Mouse (Mus musculus): ENCODE measurements around the gene Ccnd3. TPM values are rescaled to one million over a fixed set of nuclear protein-coding genes. Genes with fewer than 3 reads are reported as not detected.

Gene Ccnd3
- polyA plus RNA-seq, 1 experiment: 148 TPM

DNA sequence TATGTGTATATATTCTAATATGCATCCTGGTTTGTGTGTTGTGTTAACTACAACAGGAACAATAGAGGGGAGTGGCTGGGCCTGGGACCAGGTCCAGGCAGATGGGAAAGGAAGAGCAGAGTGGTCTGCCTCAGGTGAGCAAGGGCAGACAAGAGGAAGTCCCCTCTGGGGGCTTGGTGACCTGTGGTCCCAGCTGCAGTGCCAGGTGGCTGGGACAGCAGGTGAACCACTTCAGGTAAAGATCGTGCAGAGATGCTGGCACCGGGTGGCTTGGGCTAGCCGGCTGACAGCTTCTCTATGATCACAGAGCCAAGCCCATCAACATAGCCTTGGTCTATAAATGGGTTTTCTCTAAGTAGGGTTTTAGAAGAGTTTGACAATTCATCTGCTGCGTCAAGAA lies 34.7 kb upstream of the Ccnd3 start:
- TF ChIP-seq CTCF (conservative IDR thresholded peaks at IDR 0.05; ENCODE audit: insufficient read depth, insufficient read length, low read depth, low read length) (no peak), POLR2A (IDR thresholded peaks at IDR 0.05; ENCODE audit: low read depth, low read length) (no peak)
- Histone ChIP-seq H3K27me3 (replicated peaks; ENCODE audit: control insufficient read depth, insufficient read depth, low read length) (no peaks in the 10 kb centered on the region), H3K36me3 (ENCODE audit: control insufficient read depth, insufficient read depth, low read length) (no peaks in the 10 kb centered on the region), H3K4me1 (ENCODE audit: control insufficient read depth, insufficient read depth, low read length) (no peaks in the 10 kb centered on the region), H3K27ac (ENCODE audit: insufficient read depth, low read depth, low read length) (no peak overlapping the region), H3K4me3 (ENCODE audit: insufficient read depth, low read depth, low read length) (no peak overlapping the region)
- 88% methylated on average over 4 of the region's 4 CpGs for WGBS
- no peak for DNase-seq

DNA sequence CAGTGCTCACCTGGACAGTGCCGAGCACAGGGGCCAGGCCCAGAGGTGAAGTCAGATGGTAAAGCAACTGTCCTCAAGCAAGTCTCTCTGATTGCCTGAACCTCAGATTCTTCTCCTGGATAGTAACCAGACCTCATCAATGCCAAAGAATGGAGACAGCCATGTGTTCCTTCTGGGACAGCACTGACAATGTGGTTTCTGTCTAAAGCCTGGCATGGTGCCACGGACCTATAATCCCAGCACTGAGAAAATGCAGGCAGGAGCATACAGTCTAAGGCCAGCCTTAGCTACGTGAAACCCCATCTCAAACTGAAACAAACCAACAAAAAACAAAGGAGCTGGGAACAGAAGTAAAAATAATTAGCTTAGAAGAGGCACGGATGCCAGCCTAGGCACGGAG lies 34.2 kb upstream of the Ccnd3 start:
- no peak for DNase-seq
- H3K36me3 ChIP-seq (ENCODE audit: control insufficient read depth, insufficient read depth, low read length): no peaks in the 10 kb centered on the region
- WGBS: 82% methylated on average over 5 of the region's 5 CpGs
- TF ChIP-seq POLR2A (IDR thresholded peaks at IDR 0.05; ENCODE audit: low read depth, low read length) (no peak), CTCF (conservative IDR thresholded peaks at IDR 0.05; ENCODE audit: insufficient read depth, insufficient read length, low read depth, low read length) (no peak)
- H3K4me3 ChIP-seq (ENCODE audit: insufficient read depth, low read depth, low read length): no peak overlapping the region
- H3K4me1 ChIP-seq (ENCODE audit: control insufficient read depth, insufficient read depth, low read length): no peaks in the 10 kb centered on the region; the same call in 1 of the 2 replicates
- no peak overlapping the region for H3K27ac ChIP-seq (ENCODE audit: insufficient read depth, low read depth, low read length)
- H3K27me3 ChIP-seq (replicated peaks; ENCODE audit: control insufficient read depth, insufficient read depth, low read length): no peaks in the 10 kb centered on the region

DNA sequence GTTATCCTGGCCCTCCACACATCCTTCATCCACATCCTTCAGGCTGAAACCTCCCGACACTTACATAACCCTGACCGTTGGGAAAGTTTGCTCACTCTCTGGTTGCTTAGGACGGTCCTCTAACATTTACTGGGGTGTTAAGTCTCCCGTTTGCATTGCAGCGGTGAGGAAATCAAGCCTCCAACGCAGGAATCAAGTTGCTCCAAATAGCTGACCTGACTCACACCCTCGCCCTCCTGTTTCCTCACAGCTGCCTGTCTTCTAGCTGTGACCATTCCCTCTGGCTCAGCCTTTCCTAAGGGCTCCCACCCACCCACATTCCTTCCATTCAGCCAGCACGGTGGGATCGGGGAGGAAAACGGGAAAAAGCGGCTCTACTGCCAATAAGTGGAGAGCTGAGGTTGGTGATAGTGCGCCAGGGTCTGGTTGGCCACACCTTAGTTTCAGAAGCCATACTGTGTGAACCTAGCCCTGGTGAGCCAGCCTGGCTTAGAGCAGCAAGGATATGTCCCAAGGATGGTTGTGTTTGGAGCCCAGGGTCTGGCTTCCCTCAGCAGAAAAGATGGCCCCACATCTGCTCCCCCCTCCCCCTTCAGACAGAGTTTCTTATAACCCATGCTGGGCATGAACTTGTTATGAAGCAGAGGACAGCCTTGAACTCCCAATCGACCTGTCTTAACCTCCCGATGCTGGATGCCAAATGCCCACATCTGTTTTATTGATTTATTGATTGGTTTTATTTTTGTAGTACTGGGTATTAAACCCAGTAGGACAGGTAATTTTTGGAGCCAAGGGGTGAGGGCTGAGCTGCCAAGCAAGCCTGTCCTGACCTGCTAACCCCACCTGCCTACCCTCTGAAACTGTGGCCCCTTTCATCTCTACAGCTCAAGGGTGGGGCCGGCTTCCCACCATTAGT lies 32.2 kb upstream of the Ccnd3 start:
- H3K4me3 ChIP-seq (ENCODE audit: insufficient read depth, low read depth, low read length): no peak overlapping the region
- H3K27me3 ChIP-seq (replicated peaks; ENCODE audit: control insufficient read depth, insufficient read depth, low read length): no peaks in the 10 kb centered on the region
- H3K4me1 ChIP-seq (ENCODE audit: control insufficient read depth, insufficient read depth, low read length): no peaks in the 10 kb centered on the region; the same call in 1 of the 2 replicates
- WGBS: 39% methylated on average over 15 of the region's 15 CpGs
- H3K27ac ChIP-seq (ENCODE audit: insufficient read depth, low read depth, low read length): no peak overlapping the region
- TF ChIP-seq CTCF (conservative IDR thresholded peaks at IDR 0.05; ENCODE audit: insufficient read depth, insufficient read length, low read depth, low read length) (no peak), POLR2A (IDR thresholded peaks at IDR 0.05; ENCODE audit: low read depth, low read length) (no peak)
- no peaks in the 10 kb centered on the region for H3K36me3 ChIP-seq (ENCODE audit: control insufficient read depth, insufficient read depth, low read length)
- DNase-seq: no peak

DNA sequence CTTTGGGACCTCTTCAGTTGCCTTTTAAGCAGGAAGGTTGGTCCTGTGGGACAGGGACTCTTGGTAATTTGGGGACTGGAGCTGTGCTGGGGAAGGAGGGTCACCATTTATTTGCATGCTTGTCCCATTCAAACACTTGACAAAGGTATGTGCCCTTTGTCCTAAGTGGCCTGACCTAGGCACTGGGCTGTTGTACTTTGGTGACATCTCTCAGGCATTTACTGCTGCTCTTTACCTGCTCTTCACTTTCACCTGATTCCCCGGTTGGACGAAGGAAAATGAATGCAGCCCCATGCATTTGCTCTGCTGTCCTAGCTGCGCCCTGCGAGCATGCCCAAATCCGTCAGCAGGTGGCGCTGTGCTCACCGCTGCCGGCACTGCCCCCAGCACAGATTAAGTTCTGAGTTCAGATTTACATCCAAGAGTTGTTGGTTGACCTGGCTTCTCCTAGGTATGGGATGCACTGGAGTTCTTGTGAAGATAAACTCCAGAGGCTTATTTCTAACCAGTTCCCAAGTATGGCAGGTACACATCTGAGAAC lies 31.3 kb upstream of the Ccnd3 start:
- WGBS: 17% methylated on average over 8 of the region's 8 CpGs
- H3K27ac ChIP-seq (ENCODE audit: insufficient read depth, low read depth, low read length): no peak overlapping the region

DNA sequence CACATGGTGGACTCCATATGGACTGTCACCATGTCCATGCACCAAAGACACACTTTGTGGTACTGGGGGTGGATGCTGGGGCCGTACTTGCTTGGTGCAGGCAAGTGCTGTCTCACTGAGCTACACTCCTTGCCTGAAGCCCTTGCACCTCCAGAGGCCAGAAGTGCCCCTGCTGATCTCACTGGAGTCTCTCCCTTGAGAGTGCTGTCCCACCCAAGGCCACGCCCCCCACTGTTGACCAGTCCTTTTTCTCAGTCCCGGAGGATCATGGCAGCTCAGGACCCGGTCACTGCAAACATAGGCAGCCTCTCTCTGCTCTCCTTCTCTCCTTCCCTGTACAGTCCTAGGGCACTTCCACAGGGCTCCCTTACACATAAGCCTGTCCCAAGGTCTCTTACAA lies 30.6 kb upstream of the Ccnd3 start:
- no peaks in the 10 kb centered on the region for H3K36me3 ChIP-seq (ENCODE audit: control insufficient read depth, insufficient read depth, low read length)
- H3K27me3 ChIP-seq (replicated peaks; ENCODE audit: control insufficient read depth, insufficient read depth, low read length): no peaks in the 10 kb centered on the region
- H3K4me1 ChIP-seq (ENCODE audit: control insufficient read depth, insufficient read depth, low read length): no peaks in the 10 kb centered on the region; the same call in 1 of the 2 replicates
- DNase-seq: no peak
- 79% methylated on average over 4 of the region's 4 CpGs for WGBS
- TF ChIP-seq CTCF (conservative IDR thresholded peaks at IDR 0.05; ENCODE audit: insufficient read depth, insufficient read length, low read depth, low read length) (no peak), POLR2A (IDR thresholded peaks at IDR 0.05; ENCODE audit: low read depth, low read length) (no peak)
- no peak overlapping the region for H3K4me3 ChIP-seq (ENCODE audit: insufficient read depth, low read depth, low read length)
- H3K27ac ChIP-seq (ENCODE audit: insufficient read depth, low read depth, low read length): no peak overlapping the region

More for the DNA sequence above, 31.3 kb upstream of the Ccnd3 start:
- TF ChIP-seq CTCF (conservative IDR thresholded peaks at IDR 0.05; ENCODE audit: insufficient read depth, insufficient read length, low read depth, low read length): peak; percentile 95
- TF ChIP-seq POLR2A (IDR thresholded peaks at IDR 0.05; ENCODE audit: low read depth, low read length): no peak
- H3K36me3 ChIP-seq (ENCODE audit: control insufficient read depth, insufficient read depth, low read length): no peaks in the 10 kb centered on the region
- no peaks in the 10 kb centered on the region; the same call in 1 of the 2 replicates for H3K4me1 ChIP-seq (ENCODE audit: control insufficient read depth, insufficient read depth, low read length)
- peak; percentile 54 for DNase-seq
- no peaks in the 10 kb centered on the region for H3K27me3 ChIP-seq (replicated peaks; ENCODE audit: control insufficient read depth, insufficient read depth, low read length)
- H3K4me3 ChIP-seq (ENCODE audit: insufficient read depth, low read depth, low read length): no peak overlapping the region

DNA sequence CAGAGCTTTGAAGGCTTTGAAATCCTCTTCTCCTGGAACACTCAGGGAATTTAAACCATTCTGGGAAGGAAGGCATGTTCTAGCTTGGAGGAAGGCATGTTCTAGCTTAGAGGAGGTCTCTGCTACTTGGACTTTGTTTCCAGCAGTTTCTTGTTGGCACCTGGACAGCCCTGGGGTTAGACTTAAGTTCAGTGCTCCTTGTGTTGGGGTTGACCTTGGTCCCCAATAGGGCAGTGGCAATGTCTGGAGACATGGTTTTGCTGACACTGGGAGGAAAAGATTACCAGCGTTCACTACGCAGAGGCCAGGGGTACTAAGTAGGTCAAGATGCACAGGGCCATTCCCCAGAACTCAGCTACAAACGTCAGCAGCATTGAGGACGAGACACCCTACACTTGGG lies 29.7 kb upstream of the Ccnd3 start:
- 69% methylated on average over 4 of the region's 4 CpGs for WGBS
- peak; percentile 89 for DNase-seq
- H3K4me3 ChIP-seq (ENCODE audit: insufficient read depth, low read depth, low read length): no peak overlapping the region
- H3K27ac ChIP-seq (ENCODE audit: insufficient read depth, low read depth, low read length): no peak overlapping the region
- peaks cover under 1% of the 10 kb centered on the region for H3K4me1 ChIP-seq (ENCODE audit: control insufficient read depth, insufficient read depth, low read length)
- H3K27me3 ChIP-seq (replicated peaks; ENCODE audit: control insufficient read depth, insufficient read depth, low read length): no peaks in the 10 kb centered on the region
- H3K36me3 ChIP-seq (ENCODE audit: control insufficient read depth, insufficient read depth, low read length): no peaks in the 10 kb centered on the region
- TF ChIP-seq CTCF (conservative IDR thresholded peaks at IDR 0.05; ENCODE audit: insufficient read depth, insufficient read length, low read depth, low read length) (no peak), POLR2A (IDR thresholded peaks at IDR 0.05; ENCODE audit: low read depth, low read length) (no peak)

DNA sequence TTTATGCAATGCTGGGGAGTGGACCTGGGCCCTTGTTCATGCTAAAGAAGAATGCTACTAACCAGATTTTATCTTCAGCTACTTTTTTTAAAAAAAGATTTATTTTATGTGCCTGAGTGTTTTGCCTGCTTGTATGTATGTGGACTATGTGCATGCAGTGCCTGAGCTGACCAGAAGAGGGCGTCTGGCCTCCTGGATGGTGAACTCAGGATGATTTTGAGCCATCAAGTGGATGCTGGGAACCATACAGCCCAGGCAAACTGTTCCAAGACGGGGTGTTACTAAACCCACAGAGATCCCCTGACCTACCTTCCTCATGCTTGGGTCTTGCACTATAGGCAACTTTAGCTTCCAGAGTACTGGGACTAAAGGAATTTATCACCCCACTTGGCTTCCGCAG lies 29.1 kb upstream of the Ccnd3 start:
- DNase-seq: no peak
- WGBS: 67% methylated on average over 3 of the region's 3 CpGs
- peaks cover 4% of the 10 kb centered on the region for H3K4me1 ChIP-seq (ENCODE audit: control insufficient read depth, insufficient read depth, low read length)
- no peak overlapping the region for H3K27ac ChIP-seq (ENCODE audit: insufficient read depth, low read depth, low read length)
- no peak overlapping the region for H3K4me3 ChIP-seq (ENCODE audit: insufficient read depth, low read depth, low read length)
- H3K36me3 ChIP-seq (ENCODE audit: control insufficient read depth, insufficient read depth, low read length): no peaks in the 10 kb centered on the region
- no peaks in the 10 kb centered on the region for H3K27me3 ChIP-seq (replicated peaks; ENCODE audit: control insufficient read depth, insufficient read depth, low read length)
- TF ChIP-seq CTCF (conservative IDR thresholded peaks at IDR 0.05; ENCODE audit: insufficient read depth, insufficient read length, low read depth, low read length) (peak; percentile 55), POLR2A (IDR thresholded peaks at IDR 0.05; ENCODE audit: low read depth, low read length) (no peak)
